Mouse (Mus musculus) neural tube, embryonic 12.5 days (tissue): ENCODE measurements at regions not wholly inside any gene's neighbourhood (a gene's known extent, or its start where the extent isn't known, plus 50 kb on each side); places are given as distances from the start of the nearest gene placed in this dataset.
A peak's percentile ranks its signal among the peaks of the same experiment; 100 is the strongest.

ENCODE experiments used
- ATAC-seq: fragments of 200-750 bp; cut with Nextera tagmentation; 2 replicates; pipeline ENCODE4 v1.8.0; 2017; ENCODE audit warnings: low read depth, mild to moderate bottlenecking, moderate TSS enrichment, moderate library complexity; ENCODE audit not compliant: low FRiP score
- H3K27ac ChIP-seq: fragments of 300-500 bp; sonication (generic); 2 replicates; pipeline ENCODE4 v1.5.1; 2016
- H3K27me3 ChIP-seq: fragments of 300-500 bp; sonication (generic); replicated peaks from 2 replicates; pipeline ENCODE4 v1.6.1; 2016; ENCODE audit warnings: mild to moderate bottlenecking
- H3K36me3 ChIP-seq: fragments of 300-500 bp; sonication (generic); 2 replicates; pipeline ENCODE4 v1.6.1; 2016; ENCODE audit warnings: mild to moderate bottlenecking
- H3K4me1 ChIP-seq: fragments of 300-500 bp; sonication (generic); 2 replicates; pipeline ENCODE4 v1.6.1; 2016
- H3K4me2 ChIP-seq: fragments of 300-500 bp; sonication (generic); replicated peaks from 2 replicates; pipeline ENCODE4 v1.6.1; 2016; ENCODE audit warnings: mild to moderate bottlenecking
- H3K4me3 ChIP-seq: fragments of 300-500 bp; sonication (generic); 2 replicates; pipeline ENCODE4 v1.5.1; 2016
- H3K9ac ChIP-seq: fragments of 300-500 bp; sonication (generic); 2 replicates; pipeline ENCODE4 v1.6.1; 2016; ENCODE audit warnings: mild to moderate bottlenecking
- H3K9me3 ChIP-seq: fragments of 300-500 bp; sonication (generic); 2 replicates; pipeline ENCODE4 v1.6.1; 2016; ENCODE audit warnings: mild to moderate bottlenecking
- WGBS: fragments of 180-500 bp; shearing (Covaris S2); methylation state at CpG from one replicate; pipeline ENCODE4 v1.1.7; 2016; 5-methylcytosine and 5-hydroxymethylcytosine counted together

DNA sequence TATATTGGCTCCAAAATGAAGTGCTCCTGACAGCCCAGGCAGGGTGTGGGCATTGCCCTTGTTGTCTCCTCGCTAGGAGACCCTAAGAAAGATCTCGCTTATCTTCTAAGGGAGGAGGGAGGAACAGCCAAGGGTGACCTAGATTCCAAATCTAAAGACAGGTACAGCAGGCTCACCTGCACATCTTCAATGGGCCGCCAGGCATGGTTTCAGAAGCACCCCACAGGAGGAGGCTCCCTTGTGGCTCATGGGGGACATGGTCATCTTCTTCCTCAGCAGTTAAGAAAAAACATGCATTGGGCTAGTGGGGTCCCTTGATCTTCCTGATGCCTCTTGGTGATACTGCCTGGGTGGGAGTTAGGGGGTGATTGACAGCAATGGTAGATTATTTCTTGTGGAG is 71.0 kb upstream of the Mef2a start:
- Histone ChIP-seq H3K4me2 (peak overlapping the region; percentile 42), H3K36me3 (no peaks in the 10 kb centered on the region), H3K27ac (no peak overlapping the region), H3K9me3 (no peaks in the 10 kb centered on the region), H3K4me1 (peaks cover 36% of the 10 kb centered on the region), H3K4me3 (no peak overlapping the region), H3K9ac (no peak overlapping the region; the same call in 1 of the 2 replicates), H3K27me3 (no peaks in the 10 kb centered on the region)
- 55% methylated on average over 3 of the region's 3 CpGs for WGBS
- no peak for ATAC-seq

- Histone ChIP-seq H3K36me3 (no peaks in the 10 kb centered on the region), H3K9me3 (no peaks in the 10 kb centered on the region), H3K4me1 (peaks cover 36% of the 10 kb centered on the region), H3K4me2 (peak overlapping the region; percentile 42), H3K4me3 (no peak overlapping the region), H3K27ac (peak overlapping the region; percentile 62; the same call in 1 of the 2 replicates), H3K27me3 (no peaks in the 10 kb centered on the region), H3K9ac (peak overlapping the region; percentile 22; the same call in 1 of the 2 replicates)
- WGBS: 32% methylated on average over 12 of the region's 12 CpGs
- ATAC-seq: no peak
Measured at GRCm38 (mm10) chr7:67443001-67443555, 70.4 kb upstream of the Mef2a start.

DNA sequence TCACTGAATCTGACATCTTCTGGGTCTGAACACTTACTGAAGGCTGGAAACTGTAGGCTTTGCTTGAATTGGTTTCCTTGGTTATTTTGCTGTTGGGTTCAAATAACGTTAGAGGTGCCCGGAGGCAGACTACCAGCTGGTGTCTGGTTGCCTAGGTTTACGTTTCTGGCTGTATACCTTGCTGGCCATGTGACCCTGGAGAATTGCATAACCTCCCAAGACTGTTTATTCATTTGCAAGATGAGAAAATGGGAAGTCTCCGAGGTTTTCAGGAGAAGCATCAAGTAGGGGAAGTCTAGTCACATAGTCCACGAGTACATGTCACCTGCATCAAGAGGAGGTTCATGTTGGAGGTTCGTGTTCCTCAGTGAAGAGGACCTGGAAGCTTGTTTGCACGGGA is 69.6 kb upstream of the Mef2a start:
- no peak overlapping the region for H3K4me3 ChIP-seq
- no peak overlapping the region for H3K9ac ChIP-seq
- H3K27me3 ChIP-seq: no peaks in the 10 kb centered on the region
- 74% methylated on average over 7 of the region's 7 CpGs for WGBS
- H3K9me3 ChIP-seq: no peaks in the 10 kb centered on the region
- peaks cover 36% of the 10 kb centered on the region for H3K4me1 ChIP-seq
- ATAC-seq: no peak
- H3K27ac ChIP-seq: no peak overlapping the region
- H3K36me3 ChIP-seq: no peaks in the 10 kb centered on the region
- H3K4me2 ChIP-seq: no peak overlapping the region

DNA sequence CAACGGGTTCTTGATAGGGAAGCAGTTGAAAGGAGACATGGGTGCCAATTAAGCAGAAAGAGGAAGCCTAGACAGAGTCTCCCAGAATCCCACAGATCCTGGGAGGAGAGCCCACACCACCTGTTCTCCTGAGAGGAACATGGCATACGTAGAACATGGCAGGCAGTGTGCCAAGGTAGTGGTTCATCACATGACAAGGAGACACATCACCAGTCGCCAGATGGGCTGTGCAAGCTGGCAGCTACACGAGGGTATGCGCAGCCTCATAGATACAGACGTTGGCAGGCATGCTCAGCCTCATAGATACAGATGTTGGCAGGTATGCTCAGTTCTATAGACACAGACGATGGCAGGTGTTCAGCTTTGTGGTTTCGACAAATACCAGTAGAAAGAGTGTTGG is 68.1 kb upstream of the Mef2a start:
- H3K9ac ChIP-seq: no peak overlapping the region
- WGBS: 91% methylated on average over 8 of the region's 8 CpGs

DNA sequence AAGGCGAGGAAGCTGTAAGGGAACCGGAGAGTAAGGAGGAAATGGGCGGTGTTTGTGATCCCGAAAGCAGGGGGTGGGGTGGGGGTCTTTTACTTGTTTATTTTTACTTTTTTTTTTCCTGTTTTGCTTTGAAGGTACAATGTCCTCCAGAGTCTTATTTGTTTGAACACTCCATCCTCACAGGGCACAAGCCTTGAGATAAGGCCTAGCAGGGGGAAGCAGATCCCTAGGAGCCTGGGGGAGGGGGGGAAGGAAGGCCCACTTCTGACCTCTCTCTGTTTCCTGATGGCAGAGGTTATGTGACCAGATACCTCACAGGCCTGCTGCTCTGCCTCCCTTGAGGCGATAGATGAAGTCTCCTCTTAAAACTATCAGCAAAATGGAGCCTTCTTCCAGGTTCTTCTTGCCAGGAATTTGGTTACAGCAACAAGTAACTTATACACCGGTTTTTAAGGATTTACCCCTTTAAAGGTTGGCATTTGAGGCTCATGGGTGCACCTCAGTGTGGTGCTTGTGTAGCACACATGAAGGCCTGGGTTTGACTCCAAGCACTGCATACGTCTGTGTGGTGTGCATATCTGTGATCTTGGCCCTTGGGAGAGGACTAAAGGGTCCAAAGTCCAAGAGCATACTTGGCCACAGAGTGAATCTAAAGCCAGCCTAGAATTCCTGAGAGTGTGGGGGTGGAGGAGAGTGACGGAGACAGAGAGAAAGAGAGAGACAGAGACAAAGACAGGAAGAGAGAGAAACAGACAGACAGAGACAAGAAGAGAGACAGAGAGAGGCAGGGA is 64.8 kb upstream of the Mef2a start:
- Histone ChIP-seq H3K27ac (no peak overlapping the region), H3K36me3 (no peaks in the 10 kb centered on the region), H3K4me2 (no peak overlapping the region), H3K27me3 (no peaks in the 10 kb centered on the region), H3K4me3 (no peak overlapping the region), H3K4me1 (peaks cover 8% of the 10 kb centered on the region), H3K9ac (no peak overlapping the region), H3K9me3 (no peaks in the 10 kb centered on the region)
- WGBS: 82% methylated on average over 8 of the region's 8 CpGs
- ATAC-seq: no peak

More for the DNA sequence above, 68.1 kb upstream of the Mef2a start:
- H3K27ac ChIP-seq: no peak overlapping the region
- H3K27me3 ChIP-seq: no peaks in the 10 kb centered on the region
- H3K4me3 ChIP-seq: no peak overlapping the region
- no peak for ATAC-seq
- peaks cover 33% of the 10 kb centered on the region for H3K4me1 ChIP-seq
- H3K4me2 ChIP-seq: no peak overlapping the region
- no peaks in the 10 kb centered on the region for H3K9me3 ChIP-seq
- H3K36me3 ChIP-seq: no peaks in the 10 kb centered on the region

GRCm38 (mm10) chr7:67435643-67436339 is 63.1 kb upstream of the Mef2a start:
- WGBS: 72% methylated on average over 11 of the region's 11 CpGs
- H3K36me3 ChIP-seq: no peaks in the 10 kb centered on the region
- H3K4me3 ChIP-seq: no peak overlapping the region
- H3K4me1 ChIP-seq: peaks cover 8% of the 10 kb centered on the region
- ATAC-seq: peak; percentile 63; the same call in 1 of the 2 replicates
- H3K9ac ChIP-seq: no peak overlapping the region
- no peak overlapping the region for H3K4me2 ChIP-seq
- no peaks in the 10 kb centered on the region for H3K27me3 ChIP-seq
- H3K27ac ChIP-seq: no peak overlapping the region
- no peaks in the 10 kb centered on the region for H3K9me3 ChIP-seq

GRCm38 (mm10) chr7:67430987-67431386 is 58.3 kb upstream of the Mef2a start:
- Histone ChIP-seq H3K27me3 (no peaks in the 10 kb centered on the region), H3K36me3 (no peaks in the 10 kb centered on the region), H3K4me3 (no peak overlapping the region), H3K4me2 (no peak overlapping the region), H3K9me3 (no peaks in the 10 kb centered on the region), H3K27ac (no peak overlapping the region), H3K4me1 (peaks cover 4% of the 10 kb centered on the region), H3K9ac (no peak overlapping the region)
- ATAC-seq: no peak
- 86% methylated on average over 7 of the region's 7 CpGs for WGBS

GRCm38 (mm10) chr7:67430041-67430440 is 57.4 kb upstream of the Mef2a start:
- H3K27ac ChIP-seq: no peak overlapping the region
- ATAC-seq: no peak
- no peaks in the 10 kb centered on the region for H3K4me1 ChIP-seq
- no peak overlapping the region for H3K4me2 ChIP-seq
- 89% methylated on average over 4 of the region's 4 CpGs for WGBS
- no peak overlapping the region for H3K9ac ChIP-seq
- H3K27me3 ChIP-seq: no peaks in the 10 kb centered on the region
- no peak overlapping the region for H3K4me3 ChIP-seq
- H3K9me3 ChIP-seq: no peaks in the 10 kb centered on the region
- H3K36me3 ChIP-seq: no peaks in the 10 kb centered on the region

- Histone ChIP-seq H3K4me3 (no peak overlapping the region), H3K27me3 (no peaks in the 10 kb centered on the region), H3K4me1 (no peaks in the 10 kb centered on the region), H3K9ac (no peak overlapping the region), H3K36me3 (no peaks in the 10 kb centered on the region), H3K9me3 (no peaks in the 10 kb centered on the region), H3K27ac (no peak overlapping the region), H3K4me2 (no peak overlapping the region)
- WGBS: 92% methylated on average over 28 of the region's 28 CpGs
- no peak for ATAC-seq
Measured at GRCm38 (mm10) chr7:67429008-67429873, 56.6 kb upstream of the Mef2a start.

DNA sequence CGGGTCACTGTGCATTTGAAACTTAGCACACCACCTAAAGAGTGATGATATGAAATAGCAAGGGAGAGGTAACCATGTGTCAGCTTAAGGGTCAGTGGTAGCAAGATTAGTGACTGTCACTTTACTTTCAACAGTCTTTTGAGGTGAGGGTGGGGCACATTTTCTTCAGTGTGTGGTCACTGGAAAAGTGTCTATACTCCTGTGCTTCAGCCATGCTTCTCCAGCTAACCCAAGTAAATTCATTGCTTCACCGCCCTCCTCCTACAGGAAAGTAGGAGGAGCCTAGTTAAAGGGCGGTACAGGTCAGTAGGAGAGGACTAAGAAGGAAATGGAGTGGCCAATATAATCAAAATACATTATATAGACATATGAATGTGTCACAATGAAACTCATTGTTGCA is 55.7 kb upstream of the Mef2a start:
- H3K27me3 ChIP-seq: no peaks in the 10 kb centered on the region
- no peak for ATAC-seq
- H3K27ac ChIP-seq: no peak overlapping the region
- H3K4me3 ChIP-seq: no peak overlapping the region
- WGBS: 88% methylated on average over 3 of the region's 3 CpGs
- no peaks in the 10 kb centered on the region for H3K9me3 ChIP-seq
- no peaks in the 10 kb centered on the region for H3K4me1 ChIP-seq
- H3K4me2 ChIP-seq: no peak overlapping the region
- no peak overlapping the region for H3K9ac ChIP-seq
- no peaks in the 10 kb centered on the region for H3K36me3 ChIP-seq

GRCm38 (mm10) chr7:67426076-67426475 is 53.4 kb upstream of the Mef2a start:
- Histone ChIP-seq H3K9me3 (no peaks in the 10 kb centered on the region), H3K4me3 (no peak overlapping the region), H3K4me1 (no peaks in the 10 kb centered on the region), H3K36me3 (no peaks in the 10 kb centered on the region), H3K27ac (no peak overlapping the region), H3K9ac (no peak overlapping the region), H3K27me3 (no peaks in the 10 kb centered on the region), H3K4me2 (no peak overlapping the region)
- ATAC-seq: no peak

- Histone ChIP-seq H3K36me3 (no peaks in the 10 kb centered on the region), H3K4me3 (no peak overlapping the region), H3K9me3 (no peaks in the 10 kb centered on the region), H3K27ac (no peak overlapping the region), H3K4me1 (no peaks in the 10 kb centered on the region), H3K9ac (no peak overlapping the region), H3K27me3 (no peaks in the 10 kb centered on the region), H3K4me2 (no peak overlapping the region)
- ATAC-seq: no peak
- 63% methylated on average over 1 of the region's 1 CpGs for WGBS
Measured at GRCm38 (mm10) chr7:67425581-67425980, 52.9 kb upstream of the Mef2a start.
